In the genomic region with DNA sequence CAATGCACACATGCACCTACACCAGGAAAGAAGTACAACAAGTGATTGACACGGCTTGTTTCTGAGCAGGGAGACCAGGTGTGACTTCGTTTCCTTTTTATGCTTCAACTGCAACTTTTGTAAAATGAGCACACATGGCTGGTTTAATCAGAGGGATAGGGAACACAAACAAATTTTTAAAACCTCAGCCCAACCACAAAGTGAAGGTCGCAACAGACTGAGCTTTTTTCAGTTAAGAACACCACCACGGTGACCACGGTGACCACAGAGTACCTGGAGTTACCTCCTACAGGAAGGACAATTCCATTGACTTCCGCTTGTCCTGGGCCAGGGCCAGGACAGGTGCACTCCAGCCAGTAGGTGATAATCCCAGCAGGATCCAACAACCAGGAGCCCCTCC, we compare ENCODE assay signal across 24 mouse cellular contexts. TPM values are rescaled to one million over a fixed set of nuclear protein-coding genes. Genes with fewer than 3 reads are reported as not detected.
"Had no signal": no experiment of that assay in that cellular context is flagged by ENCODE, and none has a peak within 500 bp of the region (broad histone marks: within the 10 kb centered on the region; RNA-seq: fewer than 3 reads in every experiment).

No protein-coding gene starts in this region.

- ATAC-seq: hindbrain, embryonic 16.5 days; inflammation-experienced regulatory T-cells, adult 6 months; intestine, embryonic 15.5 days; intestine, postnatal 0 days had no signal

- DNase-seq: gastrocnemius, adult 2 months; gastrocnemius, postnatal 10 days; gastrocnemius, postnatal 25 days; heart, adult 18-20 months; heart, postnatal 10 days; heart, postnatal 4 days; kidney, adult 18-20 months; kidney, adult 8-10 months; kidney, postnatal 10 days; kidney, postnatal 25 days; layer of hippocampus, adult 9-11 months; layer of hippocampus, postnatal 36 days; liver had no signal

RNA-seq across cellular contexts. Expression of a gene that starts 25.3 kb away (rescaled TPM):
- total RNA-seq: granulocyte monocyte progenitor cell, adult 5-6 weeks; heart, adult 8-10 months had no signal
- polyA plus RNA-seq: heart, embryonic 14.5 days; hindbrain, embryonic 10.5 days; inflammation-experienced regulatory T-cells, adult 6 months; kidney, embryonic 14.5 days; limb, embryonic 10.5 days; limb, embryonic 12.5 days had no signal
